In genomic region chr5:64060881-64061280, GRCm38 (mm10) we compare ENCODE assay signal across 20 mouse cellular contexts. TPM values are rescaled to one million over a fixed set of nuclear protein-coding genes. Genes with fewer than 3 reads are reported as not detected.
DNase-seq lines count a peak whose midpoint lies in the region; TF ChIP-seq lines count a peak whose summit lies in the region.
"Had no signal": no experiment of that assay in that cellular context is flagged by ENCODE, and none has a peak within 500 bp of the region (broad histone marks: within the 10 kb centered on the region; RNA-seq: fewer than 3 reads in every experiment).

No protein-coding gene starts in this region.

- no peaks in the 10 kb centered on the region for H3K27me3 ChIP-seq in kidney, adult 2 months (replicated peaks; ENCODE audit: control insufficient read depth, insufficient read depth, low read length)
- H3K27me3 ChIP-seq: forebrain, embryonic 13.5 days; hindbrain, embryonic 12.5 days; hindbrain, embryonic 15.5 days had no signal

- H3K4me1 ChIP-seq in kidney, adult 2 months (ENCODE audit: control insufficient read depth, insufficient read depth, low read length): no peaks in the 10 kb centered on the region
- peaks cover 6% of the 10 kb centered on the region for H3K4me1 ChIP-seq in cortical plate, adult 2 months (ENCODE audit: control insufficient read depth, insufficient read depth, low read length)
- H3K4me1 ChIP-seq: forebrain, embryonic 10.5 days; forebrain, embryonic 13.5 days; hindbrain, embryonic 12.5 days; hindbrain, embryonic 15.5 days had no signal

- peak; percentile 24 for DNase-seq in kidney, adult 2 months
- DNase-seq in kidney, postnatal 10 days: no peak
- DNase-seq in left cerebral cortex, postnatal 36 days (ENCODE audit: low spot score in 2 of 2): peak; percentile 19 to 23
- DNase-seq in left cerebral cortex, adult 9 months (ENCODE audit: low spot score in 2 of 2): no peak
- DNase-seq in brain, adult 2 months (ENCODE audit: low read depth, low spot score): peak; percentile 63
- DNase-seq: adrenal gland, adult 2 months; adrenal gland, postnatal 14 days; cerebellum, adult 11-12 months; cerebellum, adult 8-10 months; cerebellum, postnatal 10 days; cerebellum, postnatal 36 days; gastrocnemius, postnatal 25 days; heart, adult 2 months had no signal

- TF ChIP-seq CTCF in kidney, adult 2 months (conservative IDR thresholded peaks at IDR 0.05; ENCODE audit: insufficient read depth, insufficient read length, low read depth, low read length): no peak
- TF ChIP-seq CTCF in cortical plate, adult 2 months (IDR thresholded peaks at IDR 0.05; ENCODE audit: extremely low read depth, insufficient read depth, low read length): no peak

- H3K36me3 ChIP-seq in kidney, adult 2 months (ENCODE audit: control insufficient read depth, insufficient read depth, low read length): no peaks in the 10 kb centered on the region
- H3K36me3 ChIP-seq: forebrain, embryonic 10.5 days; heart, embryonic 10.5 days; heart, embryonic 13.5 days; hindbrain, embryonic 12.5 days; hindbrain, embryonic 15.5 days had no signal

- WGBS in kidney, adult 2 months: 86% methylated on average over 8 of the region's 8 CpGs

- no peak overlapping the region for H3K4me3 ChIP-seq in kidney, adult 2 months (ENCODE audit: insufficient read depth, low read depth, low read length)
- no peak overlapping the region for H3K4me3 ChIP-seq in cortical plate, adult 2 months (ENCODE audit: insufficient read depth, low read length)
- H3K4me3 ChIP-seq: forebrain, embryonic 10.5 days; forebrain, embryonic 13.5 days; heart, adult 2 months; heart, embryonic 10.5 days; heart, embryonic 13.5 days; hindbrain, embryonic 12.5 days; hindbrain, embryonic 15.5 days had no signal

- no peak overlapping the region for H3K27ac ChIP-seq in kidney, adult 2 months (ENCODE audit: insufficient read depth, low read depth, low read length)
- peak overlapping the region; percentile 89 for H3K27ac ChIP-seq in cortical plate, adult 2 months (ENCODE audit: insufficient read depth, low read length)
- H3K27ac ChIP-seq: forebrain, embryonic 10.5 days; forebrain, embryonic 13.5 days; heart, adult 2 months; heart, embryonic 10.5 days; heart, embryonic 13.5 days; hindbrain, embryonic 12.5 days; hindbrain, embryonic 15.5 days had no signal

- no peak for TF ChIP-seq POLR2A in kidney, adult 2 months (IDR thresholded peaks at IDR 0.05; ENCODE audit: low read depth, low read length)
- no peak for TF ChIP-seq POLR2A in cortical plate, adult 2 months (IDR thresholded peaks at IDR 0.05; ENCODE audit: extremely low read depth, insufficient read depth, low read length)

- intact Hi-C loops in left cerebral cortex, postnatal 36 days (cut with DNase I): loop anchor here (10.0 kb wide), 1 partner anchor 86 kb away; no protein-coding TSS in a partner anchor

RNA-seq across cellular contexts. Expression of gene Pgm2, which starts 31.9 kb away (rescaled TPM):
- 7.6 TPM in 2 replicates for polyA plus RNA-seq in kidney, adult 2 months (2012; rRNA removed)
- 10 to 100 TPM; 10.4 to 10.7 TPM for total RNA-seq in left cerebral cortex, postnatal 36 days (2021)
- 10.7 and 11.4 TPM in 2 replicates for polyA plus RNA-seq in cortical plate, adult 2 months (2012; rRNA removed)

Comparison
In these comparisons a context has a peak if more than half of its experiments do, and no peak if none do; other contexts are left out.
1. DNase-seq: peak in kidney, adult 2 months (single experiment), left cerebral cortex, postnatal 36 days (2 of 2) and brain, adult 2 months (single experiment); none in kidney, postnatal 10 days (single experiment) and left cerebral cortex, adult 9 months (0 of 2).